Mouse (Mus musculus): ENCODE data around the gene Brwd1.

GRCm38 (mm10) chr16:96030476-96031102 lies 51.7 kb downstream of the Brwd1 start:
- TF ChIP-seq CTCF (IDR thresholded peaks at IDR 0.05; ENCODE audit: insufficient read depth, low read depth, low read length) = no peak
- no peak for TF ChIP-seq POLR2A (IDR thresholded peaks at IDR 0.05; ENCODE audit: insufficient read depth, low read depth, low read length)

Measured in olfactory bulb, adult 2 months (tissue).